ENCODE assay signal across 18 mouse cellular contexts in genomic region chr14:102880658-102881083, GRCm38 (mm10).
A peak's percentile ranks its signal among the peaks of the same experiment; 100 is the strongest.
DNase-seq lines count a peak whose midpoint lies in the region; ATAC-seq and TF ChIP-seq lines count a peak whose summit lies in the region.
"Had no signal": no experiment of that assay in that cellular context is flagged by ENCODE, and none has a peak within 500 bp of the region (broad histone marks: within the 10 kb centered on the region; RNA-seq: fewer than 3 reads in every experiment).

No protein-coding gene starts in this region.

- intact Hi-C loops in heart, postnatal 36 days (cut with DNase I), result no loop called here

- WGBS in heart, embryonic 14.5 days, result 55% methylated on average over 1 of the region's 1 CpGs
- WGBS in limb, embryonic 12.5 days, result 61% methylated on average over 1 of the region's 1 CpGs

- TF ChIP-seq CTCF in brain, embryonic 14.5 days (IDR thresholded peaks at IDR 0.05; ENCODE audit: borderline replicate concordance, extremely low read depth, insufficient read depth, insufficient read length), result no peak

- TF ChIP-seq POLR2A in brain, embryonic 14.5 days (IDR thresholded peaks at IDR 0.05; ENCODE audit: borderline replicate concordance, extremely low read depth, insufficient read depth, insufficient read length, poor library complexity, severe bottlenecking), result no peak

- H3K4me2 ChIP-seq in heart, embryonic 14.5 days (ENCODE audit: low read length), result no peak overlapping the region
- H3K4me2 ChIP-seq in limb, embryonic 12.5 days, result no peak overlapping the region
- H3K4me2 ChIP-seq: liver, embryonic 12.5 days had no signal

- peak overlapping the region; percentile 29 to 51; a peak in 3 of 4 replicates for H3K27ac ChIP-seq in heart, embryonic 14.5 days (replicated peaks in 1 of 2; ENCODE audit: control insufficient read depth in 1 of 2, insufficient read depth in 1 of 2, low read depth in 2 of 2, low read length in 2 of 2)
- peak overlapping the region; percentile 82 for H3K27ac ChIP-seq in limb, embryonic 12.5 days
- H3K27ac ChIP-seq: hindbrain, postnatal 0 days; liver, embryonic 12.5 days; midbrain, embryonic 10.5 days had no signal

- no peak overlapping the region for H3K4me3 ChIP-seq in heart, embryonic 14.5 days (ENCODE audit: control insufficient read depth in 1 of 2, insufficient read depth in 1 of 2, low read depth in 1 of 2, low read length in 2 of 2)
- H3K4me3 ChIP-seq in limb, embryonic 12.5 days (replicated peaks), result no peak overlapping the region
- H3K4me3 ChIP-seq: liver, embryonic 12.5 days; midbrain, embryonic 10.5 days had no signal

- DNase-seq in heart, postnatal 36 days, result no peak
- DNase-seq in kidney, postnatal 10 days, result peak; percentile 19
- DNase-seq in kidney, postnatal 36 days, result no peak
- peak; percentile 26 for DNase-seq in brain, embryonic 14.5 days (ENCODE audit: low read depth)
- DNase-seq: adrenal gland, postnatal 25 days; cerebellum, adult 9-11 months; embryo, embryonic 11 days; gastrocnemius, postnatal 36 days; heart, postnatal 4 days; layer of hippocampus, adult 9-11 months; retina, postnatal 1 day had no signal

- ATAC-seq in heart, embryonic 14.5 days (ENCODE audit: insufficient number of reproducible peaks, insufficient read depth, low FRiP score, low read depth), result no peak
- ATAC-seq in limb, embryonic 12.5 days (ENCODE audit: insufficient number of reproducible peaks, insufficient read depth, low FRiP score, low TSS enrichment, low read depth), result peak; percentile 71; the same call in 1 of the 2 replicates
- ATAC-seq in erythroblast, adult 5-6 weeks (replicated peaks; ENCODE audit: low FRiP score, poor library complexity, severe bottlenecking), result no peak
- ATAC-seq: activated CD4-positive, CD25-positive, alpha-beta regulatory T cell, adult 4 months; hindbrain, postnatal 0 days; liver, embryonic 12.5 days had no signal

- H3K4me1 ChIP-seq in heart, embryonic 14.5 days (ENCODE audit: control insufficient read depth in 2 of 2, insufficient read depth in 2 of 2, low read length in 2 of 2), result peaks cover 0 to 2% of the 10 kb centered on the region in 2 experiments; a peak in 1 of 4 replicates
- peaks cover 10% of the 10 kb centered on the region; the same call in 1 of the 2 replicates for H3K4me1 ChIP-seq in limb, embryonic 12.5 days (replicated peaks)
- H3K4me1 ChIP-seq: liver, embryonic 12.5 days; midbrain, embryonic 10.5 days had no signal

- H3K27me3 ChIP-seq in heart, embryonic 14.5 days (ENCODE audit: control insufficient read depth, insufficient read depth, low read length), result no peaks in the 10 kb centered on the region
- no peaks in the 10 kb centered on the region for H3K27me3 ChIP-seq in limb, embryonic 12.5 days
- H3K27me3 ChIP-seq: liver, embryonic 12.5 days had no signal

- H3K36me3 ChIP-seq in heart, embryonic 14.5 days (ENCODE audit: control insufficient read depth, insufficient read depth, low read length), result no peaks in the 10 kb centered on the region
- H3K36me3 ChIP-seq in limb, embryonic 12.5 days, result no peaks in the 10 kb centered on the region
- H3K36me3 ChIP-seq: liver, embryonic 12.5 days; midbrain, embryonic 10.5 days had no signal

- H3K9me3 ChIP-seq in heart, embryonic 14.5 days (ENCODE audit: control insufficient read depth, low read length), result no peaks in the 10 kb centered on the region
- no peaks in the 10 kb centered on the region for H3K9me3 ChIP-seq in limb, embryonic 12.5 days
- H3K9me3 ChIP-seq: liver, embryonic 12.5 days; midbrain, embryonic 10.5 days had no signal

- H3K9ac ChIP-seq in heart, embryonic 14.5 days (ENCODE audit: low read length), result no peak overlapping the region
- H3K9ac ChIP-seq in limb, embryonic 12.5 days (replicated peaks), result no peak overlapping the region
- H3K9ac ChIP-seq: liver, embryonic 12.5 days had no signal

Comparison
In these comparisons a context has a peak if more than half of its experiments do, and no peak if none do; other contexts are left out.
1. DNase-seq: peak in kidney, postnatal 10 days (single experiment) and brain, embryonic 14.5 days (single experiment); none in heart, postnatal 36 days (0 of 2) and kidney, postnatal 36 days (0 of 2).